Mouse (Mus musculus): ENCODE results near the gene Ccndbp1. TPM values are rescaled to one million over a fixed set of nuclear protein-coding genes. Genes with fewer than 3 reads are reported as not detected.
"Not testable (repeated sequence)": the region's sequence is repeated elsewhere in the genome, so short reads cannot be mapped to it uniquely, and the experiment has no call there.

Ccndbp1 gene
- polyA plus RNA-seq, 1 experiment from 2014 or later = 54.8 TPM

DNA sequence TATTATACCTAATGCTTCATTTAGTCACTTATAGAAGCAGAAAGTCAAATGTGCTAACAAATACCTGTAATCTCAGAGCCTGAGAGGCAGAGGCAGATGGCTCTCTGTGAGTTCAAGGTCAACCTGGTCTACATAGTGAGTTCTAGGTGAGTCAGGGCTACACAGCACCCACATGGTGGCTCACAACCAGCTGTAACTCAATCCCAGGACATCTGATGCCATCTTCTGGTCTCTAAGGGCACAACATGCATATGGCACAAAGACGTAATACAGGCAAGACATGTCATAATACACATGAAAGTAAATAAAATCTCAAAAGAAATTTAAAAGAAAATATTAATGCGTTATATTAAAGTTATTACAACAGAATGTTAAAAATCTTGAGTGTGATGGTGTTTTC lies 4.6 kb upstream of the Ccndbp1 start:
- peak; percentile 55 for TF ChIP-seq CTCF (IDR thresholded peaks at IDR 0.05)
- in situ Hi-C loops (cut with MboI; ENCODE audit: low pct_unique_long_range_greater_than_20kb) = no loop called here
- no peak for ATAC-seq
- DNase-seq (ENCODE audit: low read depth, low spot score) = no peak
- H3K27me3 ChIP-seq = no peaks in the 10 kb centered on the region
- ChIA-PET POLR2A (no interaction called here), CTCF (no interaction called here)

DNA sequence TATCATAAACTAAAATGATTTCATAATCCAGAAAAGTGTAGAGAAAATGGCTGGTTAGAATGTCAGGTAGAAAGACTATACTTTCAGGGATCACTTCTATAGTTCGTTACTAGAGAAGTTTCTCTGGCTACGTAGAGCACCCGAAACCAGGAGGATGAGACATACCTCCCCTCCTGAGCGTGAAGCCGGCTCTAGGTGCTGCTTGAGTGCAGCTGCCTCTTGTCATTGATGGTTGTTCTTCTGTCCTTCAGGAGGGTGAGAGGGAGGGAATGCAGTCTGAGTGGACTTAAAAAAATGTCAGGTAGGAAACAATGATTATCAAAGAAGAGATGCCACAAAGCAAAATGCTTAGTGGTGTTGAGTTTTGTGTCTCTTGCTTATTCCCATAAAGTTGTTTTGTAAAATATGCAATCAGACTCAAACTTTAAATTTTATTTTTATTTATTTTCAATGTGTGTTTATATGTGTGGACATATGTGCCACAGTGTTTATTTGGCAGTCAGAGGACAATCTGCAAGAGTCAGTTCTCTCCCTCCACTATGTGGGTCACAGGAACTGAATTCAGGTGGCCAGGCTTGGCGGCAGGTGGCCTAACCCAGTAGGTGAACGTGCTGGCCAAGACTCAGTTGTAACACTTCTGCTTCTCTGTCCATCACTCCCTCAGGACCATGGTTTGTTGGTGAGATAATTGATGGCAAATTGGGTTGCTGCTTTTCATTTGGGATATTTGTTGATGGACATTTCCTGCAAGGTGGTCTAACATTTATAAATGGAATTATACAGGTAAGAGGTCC lies 4.0 kb upstream of the Ccndbp1 start:
- ATAC-seq = no peak
- no peak for TF ChIP-seq CTCF (IDR thresholded peaks at IDR 0.05)
- ChIA-PET POLR2A (no interaction called here), CTCF (no interaction called here)
- no peak for DNase-seq (ENCODE audit: low read depth, low spot score)
- no peaks in the 10 kb centered on the region for H3K27me3 ChIP-seq
- in situ Hi-C loops (cut with MboI; ENCODE audit: low pct_unique_long_range_greater_than_20kb) = no loop called here

DNA sequence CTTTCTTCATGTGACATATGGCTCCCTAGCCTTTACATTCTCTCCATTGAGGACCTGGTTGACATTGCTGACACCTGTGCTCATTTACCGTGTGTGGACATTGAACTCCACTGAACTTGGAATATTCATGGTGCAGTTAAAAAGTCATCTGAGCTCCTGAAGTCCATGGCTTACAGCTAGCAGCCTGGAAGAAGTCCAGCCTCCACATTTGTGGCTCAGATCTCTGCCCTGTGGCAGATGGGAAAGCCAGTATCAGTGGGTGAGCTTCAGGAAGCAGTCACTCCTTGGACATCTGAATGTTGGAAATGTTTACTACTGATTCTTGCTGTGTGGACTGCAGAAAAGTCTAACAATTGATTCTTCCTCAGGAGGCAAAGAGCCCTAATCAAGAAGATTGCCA lies 1.2 kb upstream of the Ccndbp1 start:
- in situ Hi-C loops (cut with MboI; ENCODE audit: low pct_unique_long_range_greater_than_20kb) = no loop called here
- no peak for ATAC-seq
- no peaks in the 10 kb centered on the region for H3K27me3 ChIP-seq
- POLR2A ChIA-PET = interaction anchor here (0.6 kb wide), 1 partner anchor 53 kb away, joined by 4 read pairs; no protein-coding TSS in a partner anchor
- CTCF ChIA-PET = interaction anchor here (1.2 kb wide), 1 partner anchor 48 kb away, joined by 3 read pairs; no protein-coding TSS in a partner anchor
- DNase-seq (ENCODE audit: low read depth, low spot score) = no peak
- TF ChIP-seq CTCF (IDR thresholded peaks at IDR 0.05) = no peak

DNA sequence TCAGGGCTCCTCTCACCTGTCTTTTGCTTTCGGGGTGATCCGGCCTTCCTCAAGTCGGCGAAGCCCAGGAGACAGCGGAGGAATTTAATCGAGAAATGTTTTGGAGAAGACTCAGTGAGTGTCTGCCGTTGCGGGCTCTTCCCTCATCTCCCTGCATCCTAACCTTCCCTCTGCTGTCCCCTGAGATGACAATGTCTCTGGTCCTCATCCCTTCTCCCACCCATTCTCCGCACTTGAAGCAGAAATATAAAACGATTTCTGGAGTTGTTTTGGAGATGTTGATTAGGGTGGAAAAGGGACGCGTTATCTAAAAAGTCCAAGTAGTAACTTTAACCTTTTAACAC lies 433 bp downstream of the Ccndbp1 start:
- POLR2A ChIA-PET = no interaction called here
- H3K27me3 ChIP-seq = no peaks in the 10 kb centered on the region
- in situ Hi-C loops (cut with MboI; ENCODE audit: low pct_unique_long_range_greater_than_20kb) = no loop called here
- no peak for TF ChIP-seq CTCF (IDR thresholded peaks at IDR 0.05)
- DNase-seq (ENCODE audit: low read depth, low spot score) (no peak), ATAC-seq (peak; percentile 22)
- CTCF ChIA-PET = no interaction called here

DNA sequence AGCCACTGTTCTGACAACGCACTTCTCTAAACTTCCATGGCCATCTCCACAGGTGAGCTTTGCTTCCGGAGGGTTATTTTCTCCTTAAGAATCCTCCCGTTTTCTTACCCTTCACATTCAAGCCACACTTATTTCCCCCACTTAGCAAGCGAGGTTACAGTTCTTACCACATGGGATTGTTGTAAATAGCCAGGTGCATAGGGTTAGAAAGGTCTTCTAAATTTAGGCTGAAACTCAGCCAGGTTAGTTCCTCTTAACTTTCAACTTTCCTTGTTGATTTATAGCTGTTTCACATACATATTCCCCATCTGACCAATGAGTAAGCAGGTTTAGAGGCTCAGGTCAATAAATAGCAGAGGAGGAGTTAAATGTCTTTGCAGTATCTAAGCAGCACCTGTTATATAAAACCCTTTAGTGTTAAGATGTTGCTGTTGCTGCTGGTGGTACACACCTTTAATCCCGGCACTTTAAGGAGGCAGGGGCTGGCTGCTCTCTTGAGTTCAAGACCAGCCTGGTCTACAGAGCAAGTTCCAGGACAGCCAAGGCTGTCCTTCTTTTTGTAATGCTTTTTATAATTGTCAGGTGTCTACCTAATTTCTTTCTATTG lies 971 bp downstream of the Ccndbp1 start:
- in situ Hi-C loops (cut with MboI; ENCODE audit: low pct_unique_long_range_greater_than_20kb) = no loop called here
- CTCF ChIA-PET = no interaction called here
- POLR2A ChIA-PET = no interaction called here

DNA sequence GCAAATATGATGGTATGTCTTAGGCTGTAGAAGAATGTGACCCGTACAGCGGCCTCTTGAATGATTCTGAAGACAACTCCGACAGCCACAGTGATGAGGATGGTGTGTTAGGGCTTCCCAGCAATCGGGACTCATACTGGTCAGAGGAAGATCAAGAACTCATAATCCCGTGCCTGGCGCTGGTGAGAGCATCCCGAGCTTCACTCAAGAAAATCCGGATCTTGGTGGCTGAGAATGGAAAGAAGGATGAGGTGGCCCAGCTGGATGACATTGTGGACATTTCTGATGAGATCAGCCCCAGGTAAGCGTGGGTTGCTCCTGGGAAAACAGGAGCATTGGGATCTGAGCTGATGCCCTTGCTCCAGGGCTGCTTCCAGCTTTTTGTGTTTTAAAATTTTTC lies 4.5 kb downstream of the Ccndbp1 start:
- TF ChIP-seq CTCF (IDR thresholded peaks at IDR 0.05) = no peak
- ATAC-seq = no peak
- in situ Hi-C loops (cut with MboI; ENCODE audit: low pct_unique_long_range_greater_than_20kb) = no loop called here
- ChIA-PET CTCF (no interaction called here), POLR2A (no interaction called here)
- DNase-seq (ENCODE audit: low read depth, low spot score) = no peak
- no peaks in the 10 kb centered on the region for H3K27me3 ChIP-seq

More for the DNA sequence above, 971 bp downstream of the Ccndbp1 start:
- ATAC-seq = no peak
- DNase-seq (ENCODE audit: low read depth, low spot score) = no peak
- TF ChIP-seq CTCF (IDR thresholded peaks at IDR 0.05) = no peak
- H3K27me3 ChIP-seq = no peaks in the 10 kb centered on the region

DNA sequence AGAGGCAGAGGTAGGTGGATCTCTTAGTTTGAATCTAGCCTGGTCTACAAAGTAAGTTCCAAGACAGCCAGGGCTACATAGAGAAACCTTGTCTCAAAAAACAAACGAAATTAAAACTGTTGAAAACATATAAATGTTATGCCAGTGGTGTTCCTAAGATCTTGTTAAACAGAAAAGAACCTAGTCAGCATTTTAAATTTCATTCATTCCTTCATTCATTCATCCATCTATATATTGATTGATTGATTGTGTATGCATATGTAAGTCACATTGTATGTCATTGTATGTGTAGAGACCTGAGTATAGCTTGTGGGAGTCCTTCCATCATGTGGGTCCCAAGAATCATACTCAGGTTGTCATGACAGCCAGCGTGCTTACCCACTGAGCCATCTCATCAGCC lies 7.3 kb downstream of the Ccndbp1 start:
- H3K27me3 ChIP-seq = no peaks in the 10 kb centered on the region
- in situ Hi-C loops (cut with MboI; ENCODE audit: low pct_unique_long_range_greater_than_20kb) = no loop called here
- ATAC-seq = no peak
- no peak for DNase-seq (ENCODE audit: low read depth, low spot score)
- no peak for TF ChIP-seq CTCF (IDR thresholded peaks at IDR 0.05)
- POLR2A ChIA-PET = no interaction called here
- CTCF ChIA-PET = no interaction called here

DNA sequence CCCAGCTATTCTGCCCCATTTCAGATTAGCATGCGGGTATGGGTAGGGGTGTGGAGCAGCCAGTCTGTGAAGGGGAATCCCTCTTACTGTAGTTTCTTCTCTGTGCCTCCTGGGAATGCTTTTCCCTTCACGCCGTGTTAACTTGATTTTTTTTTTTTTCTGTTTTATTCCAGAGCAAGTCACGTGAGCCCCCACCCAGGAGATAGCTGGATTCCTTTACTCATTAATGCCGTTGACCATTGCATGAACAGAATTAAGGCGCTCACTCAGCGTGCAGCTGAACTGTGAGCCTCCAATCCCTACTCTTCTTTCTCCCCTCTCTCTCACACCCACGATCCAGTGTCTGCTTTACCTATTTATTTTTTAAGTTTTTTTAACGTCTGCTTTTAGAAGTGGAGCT lies 8.0 kb downstream of the Ccndbp1 start:
- ChIA-PET POLR2A (no interaction called here), CTCF (no interaction called here)
- no peak for TF ChIP-seq CTCF (IDR thresholded peaks at IDR 0.05)
- DNase-seq (ENCODE audit: low read depth, low spot score) = no peak
- ATAC-seq = no peak
- no peaks in the 10 kb centered on the region for H3K27me3 ChIP-seq
- in situ Hi-C loops (cut with MboI; ENCODE audit: low pct_unique_long_range_greater_than_20kb) = no loop called here

DNA sequence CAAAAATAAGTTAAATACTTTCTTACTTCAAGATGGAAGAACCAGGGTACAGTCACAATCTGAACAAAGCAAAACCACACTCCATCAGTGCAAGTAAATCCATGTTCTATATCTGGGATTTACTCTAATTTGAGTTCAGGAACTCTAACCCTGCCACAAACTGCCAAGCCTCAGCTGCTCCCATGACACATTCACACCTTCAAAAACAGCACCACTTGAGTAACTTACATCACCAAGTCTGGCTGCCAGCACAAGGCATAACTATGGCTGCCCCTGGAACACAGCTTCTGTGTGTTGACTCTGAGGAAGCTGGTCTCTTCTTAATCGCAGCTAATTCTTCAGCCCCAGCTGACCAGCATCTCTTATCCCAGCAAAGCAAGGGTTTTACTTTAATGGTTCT lies 8.9 kb downstream of the Ccndbp1 start:
- CTCF ChIA-PET = no interaction called here
- ATAC-seq = no peak
- in situ Hi-C loops (cut with MboI; ENCODE audit: low pct_unique_long_range_greater_than_20kb) = no loop called here

DNA sequence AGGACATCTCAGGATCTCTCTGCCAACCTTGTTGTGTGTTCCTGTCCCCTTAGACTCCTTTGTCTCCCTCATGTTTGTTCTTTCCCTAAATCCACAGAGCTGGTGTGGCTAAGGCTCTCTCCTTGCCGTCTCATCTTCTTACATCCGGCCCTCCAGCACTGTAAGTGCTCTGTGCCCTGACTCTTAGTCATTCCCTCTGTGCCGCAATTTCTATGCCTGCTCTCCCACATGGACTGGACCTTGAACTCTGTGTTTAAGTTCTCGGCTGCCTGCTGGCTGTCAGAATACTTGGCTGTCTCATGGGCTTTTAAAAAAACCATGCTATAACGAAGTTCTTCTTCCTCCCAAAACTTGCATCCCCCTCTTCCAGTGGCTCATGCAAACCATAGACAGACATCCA lies 14.7 kb downstream of the Ccndbp1 start:
- H3K27me3 ChIP-seq = peaks cover 18% of the 10 kb centered on the region
- ChIA-PET CTCF (no interaction called here), POLR2A (no interaction called here)
- no peak for TF ChIP-seq CTCF (IDR thresholded peaks at IDR 0.05)
- ATAC-seq = no peak
- in situ Hi-C loops (cut with MboI; ENCODE audit: low pct_unique_long_range_greater_than_20kb) = no loop called here
- DNase-seq (ENCODE audit: low read depth, low spot score) = no peak

More for the DNA sequence above, 8.9 kb downstream of the Ccndbp1 start:
- POLR2A ChIA-PET = no interaction called here
- TF ChIP-seq CTCF (IDR thresholded peaks at IDR 0.05) = no peak
- DNase-seq (ENCODE audit: low read depth, low spot score) = no peak
- H3K27me3 ChIP-seq = no peaks in the 10 kb centered on the region

DNA sequence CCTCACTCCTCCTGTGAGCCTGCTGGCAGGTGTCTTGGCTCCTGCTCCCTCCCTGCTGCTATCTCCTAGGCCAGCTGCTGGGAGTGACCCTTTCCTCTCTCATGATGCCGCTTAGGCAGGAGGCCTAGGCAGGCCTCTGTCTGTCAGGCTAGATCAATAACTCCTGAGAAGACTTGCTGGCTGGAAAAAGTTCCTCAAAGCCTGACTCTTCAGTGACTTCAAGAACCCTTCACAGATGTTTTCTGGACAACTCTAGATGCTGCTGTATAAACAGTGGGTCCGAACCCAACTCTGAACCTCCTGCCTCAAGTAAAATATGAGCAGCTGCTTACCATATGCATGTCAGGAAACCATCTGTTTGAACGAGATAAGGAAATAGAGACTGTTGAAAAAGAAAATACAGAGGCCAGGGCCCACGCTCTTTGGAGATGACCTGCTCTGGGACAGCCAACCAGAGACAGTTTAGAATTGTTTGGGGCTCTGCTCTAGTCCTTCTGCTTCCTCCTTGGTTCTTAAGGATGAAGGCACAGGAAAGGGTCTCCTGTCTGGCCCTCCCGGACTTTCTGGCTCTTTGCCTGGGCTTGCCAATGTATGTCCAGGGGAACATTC lies 28.6 kb downstream of the Ccndbp1 start, which contains the start of gene Epb42:
Gene Epb42 (minus strand): TSS at position 340 of the 609 bp plus-strand sequence.
- no peak for ATAC-seq
- no peak for DNase-seq (ENCODE audit: low read depth, low spot score)
- peaks cover 13% of the 10 kb centered on the region for H3K27me3 ChIP-seq
- no peak for TF ChIP-seq CTCF (IDR thresholded peaks at IDR 0.05)
- POLR2A ChIA-PET = no interaction called here
- in situ Hi-C loops (cut with MboI; ENCODE audit: low pct_unique_long_range_greater_than_20kb) = no loop called here
- CTCF ChIA-PET = no interaction called here

DNA sequence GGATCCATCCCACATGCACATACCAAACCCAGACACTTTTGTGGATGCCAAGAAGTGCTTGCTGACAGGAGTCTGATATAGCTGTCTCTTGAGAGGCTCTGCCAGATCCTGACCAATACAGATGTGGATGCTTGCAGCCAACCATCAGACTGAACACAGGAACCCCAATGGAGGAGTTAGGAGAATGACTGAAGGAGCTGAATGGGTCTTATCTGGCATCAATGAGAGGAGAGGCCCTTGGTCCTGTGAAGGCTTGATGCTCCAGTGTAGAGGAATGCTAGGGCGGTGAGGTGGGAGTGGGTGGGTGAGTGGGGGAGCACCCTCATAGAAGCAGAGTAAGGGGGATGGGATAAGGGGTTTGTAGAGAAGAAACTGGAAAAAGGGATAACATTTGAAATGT lies 30.6 kb downstream of the Ccndbp1 start:
- CTCF ChIA-PET = interaction anchor here (1.6 kb wide), 1 partner anchor 62 kb away, joined by 4 read pairs; no protein-coding TSS in a partner anchor
- in situ Hi-C loops (cut with MboI; ENCODE audit: low pct_unique_long_range_greater_than_20kb); ATAC-seq; DNase-seq (ENCODE audit: low read depth, low spot score); POLR2A ChIA-PET; H3K27me3 ChIP-seq: not testable (repeated sequence)

Data from Patski (cell line).